Mouse (Mus musculus) lung, adult 18-20 months (tissue): ENCODE measurements around the gene Ccnd3.

Experiments used
- DNase-seq, 2 experiments: peaks; one replicate each; pipeline ENCODE4 v3.0.0; 2022; ENCODE audit warnings: mixed read lengths in 2 of 2

Ccnd3 gene

DNA sequence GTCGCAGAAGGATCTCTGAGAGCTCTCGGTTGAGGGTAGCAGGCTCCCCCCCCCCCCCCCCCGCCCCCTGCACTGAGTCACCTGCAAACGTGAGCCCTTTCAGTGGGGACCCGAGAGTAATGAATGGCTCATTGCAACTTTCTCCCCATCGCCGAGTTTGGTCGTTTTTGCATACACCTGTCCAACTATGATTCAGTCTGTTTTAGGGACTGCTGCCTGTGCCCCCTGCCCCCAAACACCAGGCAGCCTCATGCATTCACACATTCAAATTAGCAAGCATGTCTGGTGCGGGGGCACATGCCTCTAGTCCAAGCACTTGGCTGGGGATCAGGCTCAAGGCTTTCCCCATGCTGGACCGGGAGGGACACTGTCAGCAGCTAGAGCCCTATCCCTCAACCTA lies 49.8 kb downstream of the Ccnd3 start:
- no peak for DNase-seq

DNA sequence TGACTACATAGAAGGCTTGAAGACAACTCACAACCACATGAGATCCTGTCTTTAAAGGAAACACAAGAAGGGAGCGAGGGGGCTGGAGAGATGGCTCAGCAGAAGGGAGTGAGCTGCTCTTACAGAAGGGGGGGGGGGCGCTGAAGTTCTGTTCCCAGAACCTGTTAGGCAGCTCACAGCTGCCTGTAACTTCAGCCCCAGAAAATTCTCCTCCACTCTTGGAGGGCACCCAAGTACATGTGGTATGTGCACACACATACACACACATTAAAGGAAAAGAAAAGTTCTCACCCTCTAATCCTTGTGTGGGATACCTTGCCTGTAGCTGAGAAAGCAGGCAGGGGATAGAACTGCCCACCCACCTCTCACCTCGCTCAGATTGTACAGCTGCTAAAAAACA lies 52.3 kb downstream of the Ccnd3 start:
- peak in 1 of 2 experiments; percentile 39 for DNase-seq

DNA sequence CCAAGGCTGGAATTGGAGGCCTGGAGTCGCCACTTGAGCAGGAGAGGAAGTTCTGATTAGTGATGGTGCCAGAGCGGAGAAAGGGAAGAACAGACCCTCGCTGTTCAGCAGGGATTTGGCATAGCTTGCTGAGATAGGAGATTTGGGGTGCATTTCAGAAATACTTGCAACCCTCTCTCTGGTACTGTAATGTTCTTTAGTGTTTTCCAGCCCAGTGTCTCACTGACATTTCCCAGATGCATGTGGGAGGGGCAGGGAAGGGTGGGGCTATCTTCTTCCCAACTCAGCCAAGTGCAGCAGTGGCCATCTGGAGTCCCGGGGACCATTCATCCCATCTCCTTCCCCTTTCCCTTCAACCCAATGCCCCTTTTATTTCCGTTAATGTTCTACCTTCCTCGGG lies 54.9 kb downstream of the Ccnd3 start:
- DNase-seq: peak in 1 of 2 experiments; percentile 23

DNA sequence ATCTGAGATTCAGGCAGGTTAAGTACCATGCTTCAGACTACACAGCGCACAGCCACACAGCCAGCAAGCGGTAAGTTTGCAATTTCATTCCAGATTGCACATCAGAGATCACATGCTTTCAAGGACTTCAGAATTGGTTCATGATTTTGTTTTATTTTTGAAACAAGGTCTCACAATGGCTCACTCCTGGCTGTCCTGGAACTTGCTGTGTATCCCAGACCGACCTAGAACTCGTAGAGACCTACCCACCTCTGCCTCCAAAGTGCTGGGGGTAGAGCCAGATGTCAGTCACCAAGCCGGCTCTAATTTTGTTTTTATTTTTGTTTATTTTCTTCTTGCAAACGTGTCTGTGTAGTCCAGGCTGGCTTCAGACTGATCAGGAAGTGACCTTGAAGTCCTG lies 58.0 kb downstream of the Ccnd3 start:
- DNase-seq: no peak

DNA sequence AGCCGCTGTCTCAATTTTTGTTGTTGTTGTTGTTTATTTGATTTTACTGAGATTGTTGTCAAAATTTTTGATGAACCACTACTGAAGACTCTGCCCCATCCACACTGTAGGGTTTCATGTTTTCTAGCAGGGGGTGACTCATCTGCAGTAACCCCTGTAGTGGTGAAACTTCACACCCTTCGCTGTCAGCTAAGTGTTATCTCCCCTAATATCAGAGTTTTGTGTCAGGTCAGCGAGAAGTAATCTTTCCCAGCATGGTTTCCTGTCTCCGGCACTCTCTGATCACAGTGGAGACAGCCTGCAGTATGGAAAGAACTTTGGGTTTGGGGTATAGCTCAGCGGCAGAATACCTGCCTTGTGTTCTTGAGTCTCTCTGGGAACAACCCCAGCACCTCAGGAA lies 59.8 kb downstream of the Ccnd3 start:
- DNase-seq: no peak

DNA sequence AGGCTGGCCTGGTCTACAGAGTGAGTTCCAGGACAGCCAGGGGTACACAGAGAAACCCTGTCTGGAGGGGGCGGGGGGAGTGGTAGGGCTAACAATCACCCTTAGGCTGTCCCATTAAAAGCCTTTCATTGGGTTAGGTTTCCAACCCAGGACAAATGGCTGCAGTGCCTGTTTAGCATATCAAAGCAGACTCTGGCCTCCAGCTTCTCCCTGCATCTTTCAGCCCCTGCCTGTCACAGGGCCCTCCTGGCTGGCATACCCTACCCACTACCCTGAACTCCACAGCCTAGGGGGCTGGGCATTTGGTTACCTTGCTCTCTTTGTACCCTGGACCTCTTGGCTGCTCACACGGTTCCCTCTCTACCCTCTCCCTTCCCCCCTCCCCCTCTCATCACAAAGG lies 61.3 kb downstream of the Ccnd3 start:
- DNase-seq: no peak

DNA sequence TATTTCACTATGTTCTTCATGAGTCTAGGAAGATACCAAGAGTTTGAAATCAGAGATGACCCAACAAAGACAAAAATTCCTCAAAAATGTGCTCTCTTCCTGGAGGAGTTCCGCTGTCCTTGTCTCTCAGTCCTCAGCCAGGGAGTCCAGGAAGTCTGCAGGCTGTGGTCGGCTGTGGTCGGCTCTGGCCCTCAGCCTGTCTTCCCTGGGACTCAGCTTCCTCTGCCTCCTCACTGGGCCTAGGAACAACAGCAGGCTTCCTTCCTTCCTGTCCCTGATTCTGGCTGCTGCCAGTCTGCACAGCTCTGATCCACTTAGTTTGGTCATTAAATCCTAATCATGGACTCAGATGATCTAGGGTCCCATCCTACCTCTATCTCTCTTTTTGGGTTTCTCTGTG lies 62.4 kb downstream of the Ccnd3 start:
- DNase-seq: peak in 1 of 2 experiments; percentile 23

DNA sequence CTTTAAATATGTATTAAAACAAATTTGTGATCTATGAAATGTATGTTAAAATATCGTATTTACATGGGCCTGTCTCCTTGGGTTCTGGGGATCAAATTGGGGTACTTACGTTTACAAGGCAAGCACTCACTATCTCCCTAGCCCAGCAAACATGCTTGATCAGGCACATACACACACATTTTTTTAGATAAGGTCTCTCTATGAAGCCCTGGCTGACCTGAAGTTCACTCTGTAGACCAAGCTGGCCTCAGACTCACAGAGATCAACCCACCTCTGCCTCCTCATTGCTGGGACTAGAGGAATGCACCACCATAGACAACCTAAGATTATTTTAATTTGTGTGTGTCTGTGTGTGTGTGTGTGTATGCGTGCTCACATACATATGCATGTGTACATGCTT lies 63.5 kb downstream of the Ccnd3 start:
- no peak for DNase-seq

DNA sequence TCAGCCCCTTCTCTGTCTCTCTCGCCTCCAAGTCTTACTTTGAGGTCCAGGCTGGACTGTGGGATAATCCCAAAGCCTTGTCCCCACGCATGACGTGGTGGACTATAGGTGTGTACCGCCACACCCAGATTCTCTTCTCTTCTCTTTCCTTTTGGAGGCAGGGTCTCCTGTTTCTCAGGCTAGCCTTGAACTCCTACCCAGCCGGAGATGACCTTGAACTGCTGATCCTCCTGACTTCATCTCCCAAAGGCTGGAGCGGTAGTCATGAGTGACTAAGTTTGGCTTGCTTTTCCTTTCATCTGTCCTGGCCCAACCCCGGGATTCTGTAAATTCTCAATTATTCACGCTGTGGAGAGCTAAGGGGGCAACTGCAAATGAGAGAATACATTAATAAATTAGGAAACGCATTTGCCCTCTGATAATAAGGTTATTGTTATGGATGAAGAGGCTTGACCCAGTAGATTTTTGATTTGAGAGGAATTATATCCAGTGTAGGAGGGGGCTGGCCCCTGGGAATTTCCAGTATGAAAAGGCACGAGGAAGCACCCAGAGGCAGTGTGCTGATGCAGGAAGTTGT lies 64.2 kb downstream of the Ccnd3 start:
- DNase-seq: no peak

DNA sequence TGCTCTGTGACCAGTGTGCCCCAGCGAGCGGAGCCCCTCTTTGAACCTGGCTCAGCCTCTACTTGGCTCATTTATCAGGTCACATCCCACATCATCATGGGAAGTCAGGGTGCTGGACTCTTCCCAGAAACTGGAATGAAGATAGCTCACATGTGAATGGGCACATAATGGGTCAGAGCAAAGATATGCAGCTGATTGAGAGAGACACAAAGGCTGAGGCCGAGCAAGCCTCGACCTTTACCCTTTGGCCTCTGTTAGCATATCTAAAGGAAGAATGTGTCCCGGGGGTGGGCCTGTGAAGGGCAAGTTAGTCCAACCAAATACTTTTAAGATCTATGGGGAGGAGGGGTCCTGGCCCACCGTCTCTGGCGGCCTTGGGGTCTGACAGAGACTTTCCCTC lies 66.8 kb downstream of the Ccnd3 start:
- no peak for DNase-seq

DNA sequence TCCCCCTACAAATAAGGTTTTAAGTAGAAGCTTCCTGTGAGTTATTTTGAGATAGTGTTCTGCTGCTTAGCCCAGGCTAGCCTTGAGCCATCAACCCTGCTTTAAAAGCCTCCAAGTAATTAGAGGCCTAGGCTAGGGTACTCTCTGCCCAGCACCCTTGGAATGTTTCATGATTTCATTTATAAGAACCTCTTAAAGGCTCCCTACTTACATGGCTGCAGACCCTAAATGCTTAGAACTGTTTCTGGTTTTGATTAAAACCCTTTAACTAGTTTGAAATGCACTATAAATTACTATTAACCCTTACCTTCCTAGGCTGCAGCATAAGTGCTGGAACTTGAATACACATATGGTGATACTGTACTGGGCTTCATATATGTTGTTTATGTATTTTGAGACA lies 67.6 kb downstream of the Ccnd3 start:
- no peak for DNase-seq

DNA sequence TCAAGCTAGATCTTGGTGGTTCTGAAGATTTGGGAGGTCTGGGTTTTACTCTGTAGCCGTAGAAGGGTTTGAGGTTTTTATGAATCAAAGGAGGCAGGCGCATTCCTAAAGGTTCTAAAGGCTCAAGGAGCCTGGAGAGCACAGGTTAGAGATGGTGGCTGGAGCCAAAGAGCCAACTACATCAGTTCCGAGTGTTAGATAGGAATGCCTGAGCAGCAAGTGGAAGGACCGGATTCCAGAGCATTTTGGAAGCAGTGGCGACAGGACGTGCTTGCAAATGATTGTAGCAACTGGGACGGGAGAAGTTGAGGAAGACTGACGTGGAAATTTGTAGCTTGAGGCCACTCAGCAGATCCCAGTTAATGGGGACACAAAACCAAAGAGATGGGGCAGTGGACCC lies 69.2 kb downstream of the Ccnd3 start:
- peak; percentile 73 to 79 for DNase-seq

DNA sequence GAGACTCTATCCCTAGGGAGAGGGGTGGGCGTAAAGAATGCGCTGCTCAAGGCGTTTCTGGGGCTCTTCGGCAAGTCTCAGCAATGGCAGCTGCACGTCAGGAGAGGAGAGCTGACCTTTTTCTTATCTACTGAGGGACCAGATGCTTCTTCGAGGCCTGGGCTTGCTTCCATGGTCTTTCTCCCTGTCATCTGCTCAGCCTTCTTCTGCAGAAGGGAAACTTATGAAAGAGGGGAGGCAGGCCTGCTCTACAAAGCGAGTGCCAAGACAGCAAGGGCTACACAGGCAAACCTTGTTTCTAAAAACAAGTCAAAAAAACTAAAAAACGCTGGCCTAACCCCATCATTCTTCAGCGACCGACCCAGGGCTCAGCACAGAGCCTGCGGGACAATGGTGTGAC lies 70.0 kb downstream of the Ccnd3 start:
- no peak for DNase-seq

DNA sequence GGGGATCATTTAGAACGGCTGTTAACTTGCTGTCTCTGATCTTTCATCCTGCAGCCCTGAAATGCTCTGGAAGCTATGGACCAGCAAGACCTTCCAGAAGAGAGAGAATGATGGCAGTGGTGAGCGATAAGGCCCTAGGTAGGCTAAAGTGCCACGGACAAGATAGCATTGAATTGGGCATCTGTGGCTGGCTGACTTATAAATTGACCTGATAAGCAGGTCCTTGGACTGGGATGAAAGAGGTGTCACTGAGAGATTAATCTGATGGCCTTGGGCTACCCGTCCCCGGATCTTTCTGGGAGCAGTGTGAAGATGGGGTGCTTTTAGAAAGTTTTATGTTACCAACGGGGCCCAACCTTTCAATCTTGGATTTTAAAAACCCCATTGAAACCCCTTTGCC lies 73.8 kb downstream of the Ccnd3 start:
- DNase-seq: no peak

DNA sequence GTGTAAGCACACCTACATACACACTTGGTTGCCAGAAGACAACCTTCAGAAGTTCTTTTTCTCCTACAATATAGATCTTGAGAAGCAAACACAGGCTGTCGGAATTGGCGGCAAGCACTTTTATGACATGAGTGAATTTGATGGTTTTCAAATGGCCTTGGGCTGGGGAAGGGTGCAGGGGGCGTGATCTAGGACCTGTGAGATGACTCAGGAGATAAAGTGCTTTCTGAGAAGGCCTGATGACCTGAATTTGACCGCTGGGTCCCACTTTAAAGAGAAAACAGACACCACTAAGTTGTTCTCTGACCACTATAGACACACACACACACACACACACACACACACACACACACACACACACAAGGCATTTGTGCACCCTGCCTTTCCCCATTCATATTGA lies 76.1 kb downstream of the Ccnd3 start:
- no peak for DNase-seq

DNA sequence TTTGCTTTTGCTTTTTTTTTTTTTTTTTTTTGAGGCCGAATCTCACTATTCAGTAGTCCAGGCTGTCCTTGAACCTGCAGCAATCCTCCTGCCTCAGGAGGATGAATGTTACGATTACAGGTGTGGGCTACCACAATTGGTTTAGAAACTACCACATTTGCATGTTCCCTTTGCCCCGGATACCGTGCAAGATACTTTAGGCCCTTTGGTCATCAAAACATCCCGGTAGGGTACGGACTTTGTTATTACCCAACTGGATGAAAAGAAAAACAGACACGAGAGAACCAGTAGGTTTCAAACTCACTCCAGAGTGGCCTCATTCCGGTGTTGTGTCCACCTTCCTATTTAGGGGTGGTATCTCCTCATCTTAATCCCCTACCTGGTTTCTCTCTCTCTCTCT lies 83.7 kb downstream of the Ccnd3 start:
- DNase-seq: no peak

DNA sequence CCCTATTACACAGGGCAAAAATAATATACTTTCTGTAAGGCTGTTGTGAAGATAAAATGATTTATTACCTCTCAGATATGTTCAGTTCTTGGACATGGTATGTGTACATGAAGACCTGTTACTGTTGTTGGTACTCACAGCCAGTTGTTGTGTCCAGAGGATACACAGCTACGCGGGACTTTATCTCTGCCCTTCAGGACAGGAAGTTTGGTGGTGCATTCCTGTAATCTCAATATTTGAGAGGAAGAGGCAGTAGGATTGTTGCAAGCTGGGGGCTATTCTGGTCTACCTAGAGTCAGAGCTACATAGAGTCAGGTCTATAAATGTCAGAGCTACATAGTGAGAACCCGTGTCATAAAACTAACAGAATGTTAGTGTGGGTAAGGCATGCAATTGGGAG lies 86.2 kb downstream of the Ccnd3 start:
- no peak for DNase-seq

DNA sequence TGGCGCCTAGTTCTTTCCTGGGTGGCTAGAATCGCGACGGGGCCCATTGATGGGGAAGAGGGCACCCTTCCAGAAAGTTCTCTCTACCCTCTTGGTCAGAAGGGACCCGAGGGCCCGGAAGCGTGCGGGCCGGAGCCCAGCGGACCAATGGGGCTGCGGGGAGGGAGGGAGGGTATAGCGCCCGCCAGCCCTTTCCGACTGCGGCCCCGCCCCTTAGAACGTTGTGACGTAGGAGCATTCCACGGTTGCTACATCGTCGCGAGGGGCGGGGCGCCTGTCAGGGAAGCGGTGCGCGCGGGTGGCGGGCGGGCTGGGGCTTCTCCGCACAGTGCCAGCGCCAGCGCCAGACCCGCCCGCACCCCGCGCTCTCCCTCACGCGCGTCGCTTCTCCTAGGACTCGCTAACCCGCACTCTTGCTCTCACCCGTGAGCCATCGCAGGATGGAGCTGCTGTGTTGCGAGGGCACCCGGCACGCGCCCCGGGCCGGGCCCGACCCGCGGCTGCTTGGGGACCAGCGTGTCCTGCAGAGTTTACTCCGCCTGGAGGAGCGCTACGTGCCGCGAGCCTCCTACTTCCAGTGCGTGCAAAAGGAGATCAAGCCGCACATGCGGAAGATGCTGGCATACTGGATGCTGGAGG lies 88.5 kb downstream of the Ccnd3 start:
- peak; percentile 93 to 95 for DNase-seq

DNA sequence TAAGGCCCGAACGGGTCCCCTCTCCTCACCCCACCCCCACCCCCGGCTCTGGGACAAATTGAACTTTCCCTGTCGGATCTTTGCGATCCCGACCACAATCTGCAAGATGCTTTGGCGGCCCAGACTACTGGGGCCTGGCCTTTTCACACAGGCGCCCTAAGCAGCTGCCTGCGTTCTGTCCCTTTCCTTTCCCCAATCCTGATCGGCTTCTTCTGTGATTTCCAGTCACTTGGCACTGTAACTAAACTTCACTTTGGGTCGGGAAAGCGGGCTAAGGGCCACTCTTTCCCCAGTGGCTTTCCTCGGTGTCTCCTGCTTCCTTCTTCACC lies 89.0 kb downstream of the Ccnd3 start:
- no peak for DNase-seq

DNA sequence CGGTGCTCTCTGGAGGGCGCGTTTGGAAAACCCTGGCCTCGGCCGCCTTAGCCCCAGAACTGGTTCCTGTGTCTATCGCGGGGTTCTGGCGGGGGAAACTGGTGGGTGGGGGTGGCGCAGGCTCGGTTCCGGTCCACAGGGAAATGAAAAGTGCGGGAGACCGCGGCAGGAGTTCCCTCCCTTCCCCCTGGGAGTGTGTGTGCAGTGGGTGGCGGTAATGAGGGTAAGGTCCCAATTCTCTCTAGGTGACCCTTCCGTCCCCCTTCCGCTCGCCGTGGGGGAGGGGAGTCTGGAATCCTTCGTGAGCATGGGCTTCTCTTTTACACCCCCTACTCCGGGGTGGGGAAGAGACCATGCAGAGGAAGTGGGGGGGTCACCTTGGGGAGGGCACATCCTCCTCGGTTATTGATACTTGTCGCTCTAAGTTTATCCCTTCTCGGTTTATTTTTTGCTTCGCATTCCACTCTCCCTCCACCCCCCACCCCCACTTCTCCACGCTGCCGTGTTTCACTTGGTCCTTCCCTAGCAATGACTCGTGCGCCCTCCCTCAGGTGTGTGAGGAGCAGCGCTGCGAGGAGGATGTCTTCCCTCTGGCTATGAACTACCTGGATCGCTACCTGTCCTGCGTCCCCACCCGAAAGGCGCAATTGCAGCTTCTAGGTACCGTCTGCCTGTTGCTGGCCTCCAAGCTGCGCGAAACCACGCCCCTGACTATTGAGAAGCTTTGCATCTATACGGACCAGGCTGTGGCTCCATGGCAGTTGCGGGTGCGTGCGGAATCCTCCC lies 89.5 kb downstream of the Ccnd3 start:
- DNase-seq: peak; percentile 54 to 56

DNA sequence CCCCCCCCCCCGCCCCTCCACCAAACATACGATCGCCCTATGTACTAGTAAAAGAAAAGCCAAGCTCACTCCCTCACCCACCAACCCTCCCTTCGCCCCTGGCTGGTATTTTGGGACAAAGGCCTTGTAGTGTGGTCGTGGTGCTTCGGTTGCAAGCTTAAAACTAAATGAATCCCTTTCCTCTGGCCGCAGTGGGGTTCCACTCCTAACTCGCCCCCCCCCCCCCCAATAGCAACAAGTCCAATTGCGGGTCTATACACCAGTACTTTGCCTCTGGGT lies 90.1 kb downstream of the Ccnd3 start:
- DNase-seq: no peak

DNA sequence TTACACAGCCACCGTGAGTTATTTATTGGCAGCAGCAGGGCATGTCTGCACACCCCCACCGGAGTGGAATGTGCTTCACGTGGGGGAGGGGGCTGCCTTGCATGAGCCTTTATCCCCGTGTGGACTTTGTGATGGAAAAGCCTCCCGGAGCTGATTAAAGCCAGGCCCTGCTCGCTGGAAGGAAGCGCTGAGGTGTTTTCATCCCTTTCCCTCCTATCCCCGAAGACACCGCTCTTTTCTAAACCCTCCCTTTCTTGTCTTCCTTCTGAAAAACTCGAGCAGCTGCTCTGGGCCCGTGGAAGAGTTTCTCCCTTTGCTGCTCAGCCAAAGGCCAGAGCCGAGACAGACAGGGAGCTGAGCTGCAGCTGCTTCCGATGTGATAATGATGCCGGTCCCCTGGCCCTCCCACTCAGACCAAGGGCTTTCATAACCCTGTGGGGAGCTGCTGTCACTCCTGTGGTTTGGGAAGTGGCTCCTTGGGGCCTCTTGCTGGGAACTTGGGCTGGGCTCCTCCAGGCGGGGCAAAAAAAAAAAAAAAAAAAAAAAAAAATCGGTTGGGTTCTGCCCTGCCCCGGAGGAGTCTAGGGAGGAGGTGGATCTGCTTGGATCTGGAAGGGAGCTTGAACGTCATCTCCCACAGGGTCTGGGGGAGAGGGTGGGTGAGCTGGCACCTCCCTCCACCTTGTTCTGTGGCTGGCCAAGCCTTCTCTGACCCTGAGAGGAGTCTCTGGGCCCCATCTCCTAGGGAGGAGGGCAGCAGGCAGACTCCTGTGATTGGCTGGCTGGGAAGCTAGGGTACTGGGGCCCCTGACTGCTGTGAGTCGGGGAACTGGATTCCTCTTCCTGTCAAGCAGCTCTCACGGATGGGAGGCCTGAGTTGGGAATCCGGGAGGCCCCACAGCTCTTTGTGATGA lies 90.7 kb downstream of the Ccnd3 start:
- peak; percentile 72 to 77 for DNase-seq

DNA sequence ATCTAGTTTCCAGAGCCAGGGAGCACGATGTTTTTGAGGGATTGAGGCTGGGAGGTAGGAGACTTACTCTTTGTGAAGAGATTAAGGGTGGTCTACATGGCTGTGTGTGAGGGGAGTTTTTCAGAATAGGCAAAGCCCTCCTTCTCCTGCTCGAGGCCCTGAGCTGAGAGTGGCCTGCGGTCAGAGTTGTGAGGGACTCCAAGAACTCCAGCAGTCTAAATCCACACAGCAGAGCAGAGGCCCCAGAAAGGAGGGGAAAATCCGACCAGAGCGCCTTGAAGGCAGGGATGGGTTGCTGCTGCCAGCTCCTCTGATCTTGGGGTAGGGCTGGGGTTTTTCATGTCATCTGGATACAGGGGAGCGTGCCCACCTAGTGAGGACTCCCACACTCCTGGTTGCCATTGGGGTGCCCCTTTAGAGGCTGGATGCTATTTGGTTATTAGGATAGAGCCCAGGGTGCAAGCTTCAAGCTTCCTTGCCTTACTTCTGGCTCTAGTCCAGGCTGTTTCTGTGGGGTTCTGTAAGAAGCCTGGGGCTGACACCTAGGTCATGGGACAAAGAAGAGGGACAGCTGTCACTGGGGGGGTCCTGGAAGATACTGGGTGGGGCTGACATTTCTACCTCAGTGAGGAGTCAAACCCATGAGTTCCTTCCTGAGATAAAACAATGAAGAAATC lies 91.4 kb downstream of the Ccnd3 start:
- no peak for DNase-seq
